Mouse (Mus musculus) midbrain, embryonic 10.5 days (tissue): ENCODE measurements at regions not wholly inside any gene's neighbourhood (a gene's known extent, or its start where the extent isn't known, plus 50 kb on each side); places are given as distances from the start of the nearest gene placed in this dataset.

Experiments used
- DNase-seq: peaks from one replicate; pipeline ENCODE4 v3.0.0-alpha.2; 2017; ENCODE audit warnings: low spot score
- H3K27ac ChIP-seq: fragments of 300-500 bp; sonication (generic); replicated peaks from 2 replicates; pipeline ENCODE4 v1.5.1; 2016; ENCODE audit warnings: mild to moderate bottlenecking
- H3K27me3 ChIP-seq: fragments of 300-500 bp; sonication (generic); 2 replicates; pipeline ENCODE4 v1.6.1; 2016; ENCODE audit warnings: low read depth, mild to moderate bottlenecking; ENCODE audit not compliant: poor library complexity, severe bottlenecking
- H3K36me3 ChIP-seq: fragments of 300-500 bp; sonication (generic); 2 replicates; pipeline ENCODE4 v1.6.1; 2016; ENCODE audit warnings: mild to moderate bottlenecking, moderate library complexity
- H3K4me1 ChIP-seq: fragments of 300-500 bp; sonication (generic); 2 replicates; pipeline ENCODE4 v1.6.1; 2016
- H3K4me3 ChIP-seq: fragments of 300-500 bp; sonication (generic); 2 replicates; pipeline ENCODE4 v1.5.1; 2016; ENCODE audit warnings: mild to moderate bottlenecking, moderate library complexity
- H3K9me3 ChIP-seq: fragments of 300-500 bp; sonication (generic); replicated peaks from 2 replicates; pipeline ENCODE4 v1.6.1; 2016; ENCODE audit warnings: mild to moderate bottlenecking
- WGBS: fragments of 180-500 bp; shearing (Covaris S2); methylation state at CpG from one replicate; pipeline ENCODE4 v1.1.7; 2016; 5-methylcytosine and 5-hydroxymethylcytosine counted together

DNA sequence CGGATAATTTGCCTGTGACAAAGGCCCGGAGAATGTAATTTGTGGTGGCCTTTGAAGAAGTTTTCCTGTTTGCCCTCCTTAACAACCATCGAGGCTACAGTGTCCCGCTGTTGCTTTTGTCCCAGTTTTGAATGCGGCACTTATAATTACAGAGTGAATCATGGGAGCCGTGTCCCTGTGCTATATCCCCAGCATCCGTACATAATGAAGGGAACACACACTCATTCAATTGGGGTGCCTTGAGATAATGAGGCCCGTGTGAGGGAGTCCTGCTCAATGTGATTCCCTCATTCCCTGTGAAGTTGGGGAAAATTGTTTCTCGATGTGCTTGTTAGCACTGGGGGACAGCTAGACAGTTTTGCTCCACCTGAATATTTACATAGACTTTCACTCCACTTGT lies 528.9 kb upstream of the Tenm3 start:
- 90% methylated on average over 9 of the region's 9 CpGs for WGBS
- DNase-seq: no peak

GRCm38 (mm10) chr8:49362682-49363081 lies 518.9 kb upstream of the Tenm3 start:
- Histone ChIP-seq H3K36me3 (no peaks in the 10 kb centered on the region), H3K4me3 (no peak overlapping the region), H3K4me1 (0 out of 2 replicates have a peak, but pooled peaks cover 3% of the 10 kb centered on the region), H3K27ac (no peak overlapping the region), H3K27me3 (no peaks in the 10 kb centered on the region), H3K9me3 (no peaks in the 10 kb centered on the region)
- no peak for DNase-seq
- 89% methylated on average over 2 of the region's 2 CpGs for WGBS

More for the DNA sequence above, 528.9 kb upstream of the Tenm3 start:
- no peaks in the 10 kb centered on the region for H3K27me3 ChIP-seq
- no peaks in the 10 kb centered on the region for H3K36me3 ChIP-seq
- no peak overlapping the region for H3K4me3 ChIP-seq
- H3K4me1 ChIP-seq: no peaks in the 10 kb centered on the region
- H3K9me3 ChIP-seq: no peaks in the 10 kb centered on the region
- H3K27ac ChIP-seq: no peak overlapping the region

DNA sequence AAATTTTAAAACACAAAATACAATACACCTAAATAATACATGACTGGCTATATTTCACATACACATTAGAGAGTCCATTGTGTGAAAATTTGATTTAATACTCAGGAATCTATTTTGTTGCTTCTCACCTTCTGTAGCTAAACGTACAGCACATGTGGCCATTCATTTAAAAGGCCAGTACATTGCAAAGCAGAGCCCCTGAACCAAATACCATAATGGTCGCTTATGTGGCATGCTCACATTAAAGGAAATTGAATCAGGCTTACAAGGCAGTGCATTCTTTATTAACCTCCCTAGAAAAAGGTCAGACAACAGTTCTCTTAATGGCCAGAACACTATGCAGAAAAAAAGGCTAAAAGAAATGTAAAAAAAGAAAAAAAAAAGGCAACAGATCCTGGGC lies 517.7 kb upstream of the Tenm3 start:
- no peaks in the 10 kb centered on the region for H3K36me3 ChIP-seq
- 84% methylated on average over 2 of the region's 2 CpGs for WGBS
- H3K9me3 ChIP-seq: no peaks in the 10 kb centered on the region
- H3K4me3 ChIP-seq: no peak overlapping the region
- H3K27me3 ChIP-seq: no peaks in the 10 kb centered on the region
- 0 out of 2 replicates have a peak, but pooled peaks cover 3% of the 10 kb centered on the region for H3K4me1 ChIP-seq
- no peak for DNase-seq
- no peak overlapping the region for H3K27ac ChIP-seq

- H3K4me3 ChIP-seq: no peak overlapping the region
- 0 out of 2 replicates have a peak, but pooled peaks cover 3% of the 10 kb centered on the region for H3K4me1 ChIP-seq
- H3K27ac ChIP-seq: no peak overlapping the region
- no peaks in the 10 kb centered on the region for H3K36me3 ChIP-seq
- no peaks in the 10 kb centered on the region for H3K9me3 ChIP-seq
- WGBS: 73% methylated on average over 4 of the region's 4 CpGs
- no peaks in the 10 kb centered on the region for H3K27me3 ChIP-seq
- no peak for DNase-seq
These were observed 516.4 kb upstream of the Tenm3 start for GRCm38 (mm10) chr8:49360121-49360520.

DNA sequence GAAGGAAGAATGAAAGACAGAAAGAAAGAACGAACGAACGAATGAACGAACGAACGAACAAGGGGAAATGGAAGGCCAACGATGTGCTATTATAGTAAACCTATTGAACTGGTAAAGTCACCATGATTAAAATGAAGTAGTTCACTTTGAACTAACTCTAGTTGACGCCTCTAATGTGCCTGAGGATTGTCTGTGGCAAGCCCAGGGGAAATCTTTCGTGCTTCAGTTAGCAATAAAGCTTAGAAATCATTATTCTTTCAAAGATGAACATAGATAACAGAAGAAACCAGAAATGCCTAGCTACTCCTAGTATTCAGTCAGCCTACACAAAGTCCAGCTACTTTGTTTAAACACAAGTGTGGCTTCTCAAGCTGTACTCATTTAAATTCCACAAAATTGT lies 515.9 kb upstream of the Tenm3 start:
- DNase-seq: no peak

GRCm38 (mm10) chr8:49348602-49349001 lies 504.9 kb upstream of the Tenm3 start:
- 83% methylated on average over 3 of the region's 3 CpGs for WGBS
- Histone ChIP-seq H3K4me3 (no peak overlapping the region), H3K27ac (no peak overlapping the region), H3K27me3 (no peaks in the 10 kb centered on the region), H3K4me1 (no peaks in the 10 kb centered on the region), H3K9me3 (no peaks in the 10 kb centered on the region), H3K36me3 (no peaks in the 10 kb centered on the region)
- DNase-seq: no peak

More for the DNA sequence above, 515.9 kb upstream of the Tenm3 start:
- 0 out of 2 replicates have a peak, but pooled peaks cover 3% of the 10 kb centered on the region for H3K4me1 ChIP-seq
- H3K36me3 ChIP-seq: no peaks in the 10 kb centered on the region
- no peaks in the 10 kb centered on the region for H3K9me3 ChIP-seq
- H3K27ac ChIP-seq: no peak overlapping the region
- 75% methylated on average over 9 of the region's 9 CpGs for WGBS
- H3K27me3 ChIP-seq: no peaks in the 10 kb centered on the region
- H3K4me3 ChIP-seq: no peak overlapping the region

- Histone ChIP-seq H3K27me3 (no peaks in the 10 kb centered on the region), H3K36me3 (no peaks in the 10 kb centered on the region), H3K9me3 (no peaks in the 10 kb centered on the region), H3K27ac (no peak overlapping the region), H3K4me3 (no peak overlapping the region), H3K4me1 (no peaks in the 10 kb centered on the region)
- WGBS: 97% methylated on average over 4 of the region's 4 CpGs
- no peak for DNase-seq
These were observed 495.0 kb upstream of the Tenm3 start for GRCm38 (mm10) chr8:49338716-49339115.

GRCm38 (mm10) chr8:49326980-49327379 lies 483.2 kb upstream of the Tenm3 start:
- 89% methylated on average over 4 of the region's 4 CpGs for WGBS
- peaks cover 4% of the 10 kb centered on the region; the same call in 1 of the 2 replicates for H3K4me1 ChIP-seq
- H3K9me3 ChIP-seq: no peaks in the 10 kb centered on the region
- H3K36me3 ChIP-seq: no peaks in the 10 kb centered on the region
- DNase-seq: no peak
- no peaks in the 10 kb centered on the region for H3K27me3 ChIP-seq
- no peak overlapping the region for H3K4me3 ChIP-seq
- H3K27ac ChIP-seq: no peak overlapping the region

DNA sequence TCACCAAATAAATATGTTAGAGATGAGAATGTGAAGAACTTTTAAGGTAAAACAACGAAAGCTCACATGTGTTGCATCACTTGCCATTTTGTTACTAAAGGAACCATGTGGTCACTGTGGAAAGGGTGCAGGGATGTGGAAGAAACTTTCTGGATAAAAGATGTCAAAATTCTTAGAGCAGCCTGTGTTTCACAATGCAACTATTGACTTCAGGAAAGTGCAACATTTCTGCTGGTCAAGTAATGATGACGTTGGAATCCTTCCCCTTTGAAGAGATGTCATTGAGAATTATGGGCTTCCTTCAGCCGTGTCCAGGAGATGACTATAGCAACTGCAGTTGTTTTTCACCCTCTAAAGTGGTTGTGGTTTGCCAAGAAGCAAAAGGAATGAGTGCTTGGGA lies 477.7 kb upstream of the Tenm3 start:
- Histone ChIP-seq H3K4me3 (no peak overlapping the region), H3K4me1 (peaks cover 1% of the 10 kb centered on the region; the same call in 1 of the 2 replicates), H3K36me3 (no peaks in the 10 kb centered on the region), H3K27ac (no peak overlapping the region), H3K27me3 (no peaks in the 10 kb centered on the region), H3K9me3 (no peaks in the 10 kb centered on the region)
- WGBS: 73% methylated on average over 3 of the region's 3 CpGs
- no peak for DNase-seq

GRCm38 (mm10) chr8:49313483-49314278 lies 469.9 kb upstream of the Tenm3 start:
- DNase-seq: no peak
- no peak overlapping the region for H3K4me3 ChIP-seq
- H3K27ac ChIP-seq: no peak overlapping the region
- no peaks in the 10 kb centered on the region for H3K4me1 ChIP-seq
- WGBS: 89% methylated on average over 10 of the region's 10 CpGs
- H3K9me3 ChIP-seq: no peaks in the 10 kb centered on the region
- H3K36me3 ChIP-seq: no peaks in the 10 kb centered on the region
- H3K27me3 ChIP-seq: no peaks in the 10 kb centered on the region

- H3K36me3 ChIP-seq: no peaks in the 10 kb centered on the region
- no peaks in the 10 kb centered on the region for H3K27me3 ChIP-seq
- no peaks in the 10 kb centered on the region for H3K9me3 ChIP-seq
- 81% methylated on average over 5 of the region's 5 CpGs for WGBS
- no peak overlapping the region for H3K4me3 ChIP-seq
- no peaks in the 10 kb centered on the region for H3K4me1 ChIP-seq
- H3K27ac ChIP-seq: no peak overlapping the region
- DNase-seq: no peak
These were observed 469.1 kb upstream of the Tenm3 start for GRCm38 (mm10) chr8:49312816-49313215.

GRCm38 (mm10) chr8:49282401-49282800 lies 438.6 kb upstream of the Tenm3 start:
- H3K27ac ChIP-seq: no peak overlapping the region
- H3K27me3 ChIP-seq: no peaks in the 10 kb centered on the region; the same call in 1 of the 2 replicates
- 55% methylated on average over 4 of the region's 4 CpGs for WGBS
- no peaks in the 10 kb centered on the region for H3K36me3 ChIP-seq
- no peaks in the 10 kb centered on the region for H3K9me3 ChIP-seq
- DNase-seq: no peak
- no peak overlapping the region for H3K4me3 ChIP-seq
- H3K4me1 ChIP-seq: peaks cover 27% of the 10 kb centered on the region

GRCm38 (mm10) chr8:49281254-49281653 lies 437.5 kb upstream of the Tenm3 start:
- no peak for DNase-seq
- no peak overlapping the region for H3K27ac ChIP-seq
- no peaks in the 10 kb centered on the region; the same call in 1 of the 2 replicates for H3K27me3 ChIP-seq
- WGBS: 71% methylated on average over 5 of the region's 5 CpGs
- no peak overlapping the region for H3K4me3 ChIP-seq
- no peaks in the 10 kb centered on the region for H3K36me3 ChIP-seq
- H3K4me1 ChIP-seq: peaks cover 30% of the 10 kb centered on the region
- H3K9me3 ChIP-seq: no peaks in the 10 kb centered on the region
